8 mouse cellular contexts compared by ENCODE assay signal in genomic region chr5:90785659-90786588, GRCm38 (mm10). TPM values are rescaled to one million over a fixed set of nuclear protein-coding genes. Genes with fewer than 3 reads are reported as not detected.
DNase-seq lines count a peak whose midpoint lies in the region; ATAC-seq lines count a peak whose summit lies in the region.

Gene Cxcl3, plus strand, starts transcription at chr5:90786103.

- H3K4me2 ChIP-seq in embryonic facial prominence, embryonic 13.5 days, result peak within 1 kb of the TSS; percentile 71
- H3K4me2 ChIP-seq in liver, embryonic 13.5 days, result peak within 1 kb of the TSS; percentile 59

- H3K9ac ChIP-seq in embryonic facial prominence, embryonic 13.5 days, result peak within 1 kb of the TSS; percentile 59
- no peak within 1 kb of the TSS for H3K9ac ChIP-seq in liver, embryonic 13.5 days

- ATAC-seq in embryonic facial prominence, embryonic 13.5 days (ENCODE audit: insufficient number of reproducible peaks, insufficient read depth, low FRiP score, low TSS enrichment, low read depth), result 0 out of 2 replicates have a peak, but pooled peaks have one; percentile 23
- peak; percentile 47 for ATAC-seq in liver, embryonic 13.5 days (ENCODE audit: low read depth)

- WGBS in embryonic facial prominence, embryonic 13.5 days, result 15% methylated on average over 26 of the region's 26 CpGs
- WGBS in liver, embryonic 13.5 days (ENCODE audit: insufficient replicate concordance), result 15% methylated on average over 26 of the region's 26 CpGs

- H3K4me3 ChIP-seq in embryonic facial prominence, embryonic 13.5 days, result peak within 1 kb of the TSS; percentile 28
- peak within 1 kb of the TSS; percentile 35 for H3K4me3 ChIP-seq in liver, embryonic 13.5 days (replicated peaks)

- peak; percentile 23 to 40 for DNase-seq in urinary bladder, adult 18-20 months (ENCODE audit: low spot score in 2 of 2)
- no peak for DNase-seq in urinary bladder, postnatal 10 days (ENCODE audit: low spot score)
- DNase-seq in hindlimb bud, embryonic 11.5 days (ENCODE audit: extremely low spot score, low read depth, low spot score), result peak; percentile 16
- no peak for DNase-seq in liver, embryonic 13.5 days
- peak; percentile 49 for DNase-seq in neural tube, embryonic 10.5 days (ENCODE audit: extremely low spot score, low spot score)
- no peak for DNase-seq in spleen, adult 12 weeks (ENCODE audit: low spot score)
- no peak for DNase-seq in layer of hippocampus, adult 9-10 months (ENCODE audit: low spot score)

- no peaks in the 10 kb centered on the region for H3K9me3 ChIP-seq in embryonic facial prominence, embryonic 13.5 days
- no peaks in the 10 kb centered on the region for H3K9me3 ChIP-seq in liver, embryonic 13.5 days (replicated peaks)

- no peaks in the 10 kb centered on the region for H3K36me3 ChIP-seq in embryonic facial prominence, embryonic 13.5 days
- no peaks in the 10 kb centered on the region for H3K36me3 ChIP-seq in liver, embryonic 13.5 days

- H3K27me3 ChIP-seq in embryonic facial prominence, embryonic 13.5 days, result peaks cover 11% of the 10 kb centered on the region; the same call in 1 of the 2 replicates
- no peaks in the 10 kb centered on the region for H3K27me3 ChIP-seq in liver, embryonic 13.5 days

- peaks cover 12% of the 10 kb centered on the region for H3K4me1 ChIP-seq in embryonic facial prominence, embryonic 13.5 days
- H3K4me1 ChIP-seq in liver, embryonic 13.5 days (replicated peaks), result no peaks in the 10 kb centered on the region

- no peak within 1 kb of the TSS for H3K27ac ChIP-seq in embryonic facial prominence, embryonic 13.5 days
- no peak within 1 kb of the TSS for H3K27ac ChIP-seq in liver, embryonic 13.5 days

RNA-seq across cellular contexts. Expression of gene Cxcl3, which starts in this region (rescaled TPM):
- 0.41 TPM in 1 of 2 replicates, not detected in the other for polyA plus RNA-seq in embryonic facial prominence, embryonic 13.5 days (2015; fragmentation: Nextera tagmentation; extraction: Ambion mirVana)
- not detected in 2 replicates for polyA plus RNA-seq in liver, embryonic 13.5 days (2015; fragmentation: Nextera tagmentation; extraction: Ambion mirVana)

Comparison
In these comparisons a context has a peak if more than half of its experiments do, and no peak if none do; other contexts are left out.
1. DNase-seq: peak in urinary bladder, adult 18-20 months (2 of 2), hindlimb bud, embryonic 11.5 days (single experiment) and neural tube, embryonic 10.5 days (single experiment); none in urinary bladder, postnatal 10 days (single experiment), liver, embryonic 13.5 days (single experiment), spleen, adult 12 weeks (single experiment) and layer of hippocampus, adult 9-10 months (single experiment).
2. Peak in ATAC-seq, H3K4me3 ChIP-seq, H3K9ac ChIP-seq and H3K4me2 ChIP-seq in embryonic facial prominence, embryonic 13.5 days; RNA of the gene not detected or under 1 TPM.
3. Peak in ATAC-seq, H3K4me3 ChIP-seq and H3K4me2 ChIP-seq in liver, embryonic 13.5 days; RNA of the gene not detected or under 1 TPM.